Mouse (Mus musculus) CH12.LX (cell line): ENCODE measurements around the gene Kcnc4. TPM values are rescaled to one million over a fixed set of nuclear protein-coding genes. Genes with fewer than 3 reads are reported as not detected.

Source experiments
- DNase-seq: peaks from one replicate; pipeline ENCODE4 v3.0.0-alpha.2; 2013; ENCODE audit errors: extremely low read depth
- H3K27ac ChIP-seq: 2 replicates; pipeline ENCODE4 v1.5.1; 2012; ENCODE audit warnings: low read depth, mild to moderate bottlenecking, control low read depth, moderate library complexity; ENCODE audit not compliant: insufficient read depth
- H3K27me3 ChIP-seq: replicated peaks from 2 replicates; pipeline ENCODE3; 2012; ENCODE audit warnings: inconsistent platforms
- H3K36me3 ChIP-seq, 2 experiments: replicated peaks in 1 of 2; 2 replicates each; pipeline versions ENCODE3 to v1.6.1; 2012; ENCODE audit warnings: inconsistent platforms in 1 of 2, low read length in 1 of 2, mild to moderate bottlenecking in 1 of 2, mixed read lengths in 1 of 2, moderate library complexity in 1 of 2; ENCODE audit not compliant: control insufficient read depth in 1 of 2, insufficient read depth in 1 of 2
- H3K4me1 ChIP-seq, 2 experiments: 2 replicates each; pipeline ENCODE4 v1.6.1; 2012; ENCODE audit warnings: inconsistent platforms in 1 of 2, moderate library complexity in 1 of 2; ENCODE audit not compliant: insufficient read depth in 2 of 2, control insufficient read depth in 1 of 2
- H3K4me2 ChIP-seq: 2 replicates; pipeline ENCODE4 v1.6.1; 2012; ENCODE audit warnings: low read depth, mild to moderate bottlenecking, control low read depth; ENCODE audit not compliant: poor library complexity, insufficient read depth, severe bottlenecking
- H3K4me3 ChIP-seq, 3 experiments: fragments of 150-350 bp in 1 of 3; sonication (generic) in 1 of 3; replicated peaks in 1 of 3; 2 replicates each; pipeline versions ENCODE3 to v1.5.1; 2011 to 2012; ENCODE audit warnings: low read depth in 2 of 3, low read length in 2 of 3, mild to moderate bottlenecking in 2 of 3, moderate library complexity in 2 of 3, control low read depth in 1 of 3, improper control_type of control experiment in 1 of 3, inconsistent platforms in 1 of 3, mixed read lengths in 1 of 3; ENCODE audit not compliant: poor library complexity in 1 of 3
- H3K79me2 ChIP-seq: replicated peaks from 2 replicates; pipeline ENCODE4 v1.6.1; 2012; ENCODE audit warnings: mild to moderate bottlenecking, moderate library complexity; ENCODE audit not compliant: control insufficient read depth, poor library complexity, insufficient read depth, severe bottlenecking; ENCODE audit errors: extremely low read depth
- H3K9ac ChIP-seq: 2 replicates; pipeline ENCODE4 v1.6.1; 2012; ENCODE audit warnings: low read depth, mild to moderate bottlenecking, control low read depth, moderate library complexity; ENCODE audit not compliant: insufficient read depth
- H3K9me3 ChIP-seq: replicated peaks from 2 replicates; pipeline ENCODE3; 2012; ENCODE audit warnings: low read length, inconsistent platforms, mixed read lengths
- CHD2 ChIP-seq: IDR thresholded peaks from 2 replicates; pipeline ENCODE4 v1.6.1; 2011; ENCODE audit warnings: low read length, improper control_type of control experiment
- ELF1 ChIP-seq: IDR thresholded peaks from 2 replicates; pipeline ENCODE4 v1.6.1; 2014; ENCODE audit warnings: low read depth, mild to moderate bottlenecking, inconsistent platforms, low read length, improper control_type of control experiment
- EP300 ChIP-seq: IDR thresholded peaks from 2 replicates; pipeline ENCODE4 v1.6.1; 2011; ENCODE audit warnings: low read length, improper control_type of control experiment
- HCFC1 ChIP-seq: IDR thresholded peaks from 2 replicates; pipeline ENCODE4 v1.6.1; 2012; ENCODE audit warnings: low read depth, mild to moderate bottlenecking, inconsistent platforms, low read length, improper control_type of control experiment
- KAT2A ChIP-seq: IDR thresholded peaks from 2 replicates; pipeline ENCODE4 v1.6.1; 2012; ENCODE audit warnings: low read length, improper control_type of control experiment, inconsistent platforms; ENCODE audit not compliant: insufficient replicate concordance
- MAZ ChIP-seq: IDR thresholded peaks from 2 replicates; pipeline ENCODE4 v1.6.1; 2012; ENCODE audit warnings: low read depth, mild to moderate bottlenecking, inconsistent platforms, low read length, improper control_type of control experiment, moderate library complexity
- MEF2A ChIP-seq: IDR thresholded peaks from 2 replicates; pipeline ENCODE4 v1.6.1; 2014; ENCODE audit warnings: low read depth, mild to moderate bottlenecking, inconsistent platforms, low read length, improper control_type of control experiment, borderline replicate concordance
- MYC ChIP-seq: IDR thresholded peaks from 2 replicates; pipeline ENCODE4 v1.6.1; 2011; ENCODE audit warnings: low read depth, mild to moderate bottlenecking, improper control_type of control experiment, low read length
- NELFE ChIP-seq: IDR thresholded peaks from 2 replicates; pipeline ENCODE4 v1.6.1; 2011; ENCODE audit warnings: low read depth, low read length, improper control_type of control experiment
- NRF1 ChIP-seq: IDR thresholded peaks from 2 replicates; pipeline ENCODE4 v1.6.1; 2014; ENCODE audit warnings: low read depth, mild to moderate bottlenecking, inconsistent platforms, low read length, improper control_type of control experiment, moderate library complexity
- TCF12 ChIP-seq: IDR thresholded peaks from 2 replicates; pipeline ENCODE4 v1.6.1; 2014; ENCODE audit warnings: low read depth, mild to moderate bottlenecking, inconsistent platforms, low read length, improper control_type of control experiment
- USF2 ChIP-seq: conservative IDR thresholded peaks from 2 replicates; pipeline ENCODE4 v1.6.1; 2011; ENCODE audit warnings: low read depth, low read length, improper control_type of control experiment
- ZKSCAN1 ChIP-seq: IDR thresholded peaks from 2 replicates; pipeline ENCODE4 v1.6.1; 2012; ENCODE audit warnings: low read depth, inconsistent platforms, low read length, improper control_type of control experiment, borderline replicate concordance
- ZNF384 ChIP-seq: IDR thresholded peaks from 2 replicates; pipeline ENCODE4 v1.6.1; 2012; ENCODE audit warnings: low read depth, low read length, improper control_type of control experiment, inconsistent platforms
- dilution Hi-C: fragments of 300-500 bp; cut with MboI; formaldehyde crosslinking; loops from 2 replicates; pipeline ENCODE4 v1.14.3; 2020; ENCODE audit warnings: low sequenced_read_pairs; ENCODE audit not compliant: extremely low pct_unique_long_range_greater_than_20kb, extremely low pct_ligation_motif_present
- in situ Hi-C: fragments of 300-500 bp; cut with MboI; formaldehyde crosslinking; loops from 3 replicates; pipeline ENCODE4 v1.14.3; 2019; ENCODE audit warnings: low sequenced_read_pairs, low pct_ligation_motif_present, low pct_unique_long_range_greater_than_20kb, mixed read lengths
- polyA plus RNA-seq: library from polyadenylated mRNA; unstranded; fragments of >175 nt; gene quantifications from 2 replicates; pipeline ENCODE4 v1.2.1, GENCODE M21; 2012; ENCODE audit warnings: low read depth; ENCODE audit not compliant: insufficient read length
- total RNA-seq, 2 experiments: library from RNA; depleted of rRNA; stranded (reverse); fragments of 300-350 nt in 1 of 2; fragments of >200 nt in 1 of 2; gene quantifications; 2 replicates each; pipeline ENCODE4 v1.2.3; 2012 to 2014

The Kcnc4 gene
- total and polyA plus RNA-seq, 3 experiments, result not detected

- in situ Hi-C loops, result no loop called here
- dilution Hi-C loops, result no loop called here
- DNase-seq, result no peak
Measured at GRCm38 (mm10) chr3:107420156-107420555, 39.2 kb downstream of the Kcnc4 start.

GRCm38 (mm10) chr3:107417287-107417644 is 42.1 kb downstream of the Kcnc4 start:
- Histone ChIP-seq H3K36me3 (no peaks in the 10 kb centered on the region), H3K4me2 (no peak overlapping the region), H3K27me3 (peaks cover 69% of the 10 kb centered on the region), H3K4me1 (no peaks in the 10 kb centered on the region), H3K9ac (no peak overlapping the region), H3K27ac (no peak overlapping the region), H3K9me3 (no peaks in the 10 kb centered on the region), H3K79me2 (no peaks in the 10 kb centered on the region), H3K4me3 (no peak overlapping the region)
- in situ Hi-C loops (no loop called here), dilution Hi-C loops (no loop called here)
- TF ChIP-seq ELF1 (no peak), KAT2A (no peak), MAZ (no peak)
- DNase-seq, result no peak

More at GRCm38 (mm10) chr3:107420156-107420555, 39.2 kb downstream of the Kcnc4 start:
- Histone ChIP-seq H3K27ac (no peak overlapping the region), H3K4me2 (no peak overlapping the region), H3K79me2 (no peaks in the 10 kb centered on the region), H3K9ac (no peak overlapping the region), H3K4me3 (no peak overlapping the region), H3K27me3 (peaks cover 56% of the 10 kb centered on the region), H3K9me3 (no peaks in the 10 kb centered on the region), H3K36me3 (no peaks in the 10 kb centered on the region), H3K4me1 (no peaks in the 10 kb centered on the region)
- TF ChIP-seq HCFC1, result no peak
- TF ChIP-seq ELF1, result no peak
- TF ChIP-seq NRF1, result no peak
- TF ChIP-seq KAT2A, result no peak
- no peak for TF ChIP-seq ZNF384
- TF ChIP-seq MEF2A, result no peak
- no peak for TF ChIP-seq CHD2
- TF ChIP-seq USF2, result no peak
- TF ChIP-seq NELFE, result no peak
- TF ChIP-seq MYC, result no peak
- TF ChIP-seq ZKSCAN1, result no peak
- TF ChIP-seq TCF12, result no peak
- no peak for TF ChIP-seq EP300
- no peak for TF ChIP-seq MAZ
